Mouse (Mus musculus): ENCODE results near the gene Iqsec1. TPM values are rescaled to one million over a fixed set of nuclear protein-coding genes. Genes with fewer than 3 reads are reported as not detected.

The Iqsec1 gene
- total RNA-seq, 2 experiments from 2014 or later = 137 to 174 TPM

- DNase-seq = no peak
- intact Hi-C loops (cut with DNase I) = no loop called here
Measured at GRCm38 (mm10) chr6:90761301-90762056, 227.0 kb downstream of the Iqsec1 start.

GRCm38 (mm10) chr6:90760886-90761285, 227.6 kb downstream of the Iqsec1 start:
- intact Hi-C loops (cut with DNase I) = no loop called here
- DNase-seq = no peak

- intact Hi-C loops (cut with DNase I) = no loop called here
Measured at GRCm38 (mm10) chr6:90759754-90760153, 228.7 kb downstream of the Iqsec1 start.

GRCm38 (mm10) chr6:90758155-90758554, 230.3 kb downstream of the Iqsec1 start:
- intact Hi-C loops (cut with DNase I) = no loop called here
- no peak for DNase-seq

More at GRCm38 (mm10) chr6:90759754-90760153, 228.7 kb downstream of the Iqsec1 start:
- DNase-seq = peak; percentile 62

- DNase-seq = no peak
- intact Hi-C loops (cut with DNase I) = no loop called here
Measured at GRCm38 (mm10) chr6:90757427-90757883, 231.0 kb downstream of the Iqsec1 start.

- DNase-seq = no peak
Measured at GRCm38 (mm10) chr6:90756561-90756960, 231.9 kb downstream of the Iqsec1 start.

GRCm38 (mm10) chr6:90755613-90755941, 232.9 kb downstream of the Iqsec1 start:
- no peak for DNase-seq
- intact Hi-C loops (cut with DNase I) = no loop called here

More at GRCm38 (mm10) chr6:90756561-90756960, 231.9 kb downstream of the Iqsec1 start:
- intact Hi-C loops (cut with DNase I) = no loop called here

GRCm38 (mm10) chr6:90754927-90755612, 233.4 kb downstream of the Iqsec1 start:
- no peak for DNase-seq
- intact Hi-C loops (cut with DNase I) = no loop called here

- no peak for DNase-seq
- intact Hi-C loops (cut with DNase I) = no loop called here
Measured at GRCm38 (mm10) chr6:90754093-90754492, 234.4 kb downstream of the Iqsec1 start.

GRCm38 (mm10) chr6:90753656-90754055, 234.8 kb downstream of the Iqsec1 start:
- intact Hi-C loops (cut with DNase I) = no loop called here
- DNase-seq = no peak

GRCm38 (mm10) chr6:90751624-90752023, 236.9 kb downstream of the Iqsec1 start:
- intact Hi-C loops (cut with DNase I) = no loop called here
- DNase-seq = no peak

GRCm38 (mm10) chr6:90750091-90750490, 238.4 kb downstream of the Iqsec1 start:
- intact Hi-C loops (cut with DNase I) = no loop called here
- DNase-seq = no peak

- intact Hi-C loops (cut with DNase I) = no loop called here
- DNase-seq = no peak
Measured at GRCm38 (mm10) chr6:90749414-90749937, 239.0 kb downstream of the Iqsec1 start.

GRCm38 (mm10) chr6:90748976-90749375, 239.5 kb downstream of the Iqsec1 start:
- DNase-seq = no peak
- intact Hi-C loops (cut with DNase I) = no loop called here

- DNase-seq = peak; percentile 49
- intact Hi-C loops (cut with DNase I) = no loop called here
Measured at GRCm38 (mm10) chr6:90746331-90746864, 242.1 kb downstream of the Iqsec1 start.

GRCm38 (mm10) chr6:90745401-90746198, 242.9 kb downstream of the Iqsec1 start:
- DNase-seq = no peak
- intact Hi-C loops (cut with DNase I) = no loop called here

GRCm38 (mm10) chr6:90742453-90742852, 246.0 kb downstream of the Iqsec1 start:
- no peak for DNase-seq
- intact Hi-C loops (cut with DNase I) = no loop called here

GRCm38 (mm10) chr6:90741717-90742116, 246.8 kb downstream of the Iqsec1 start:
- DNase-seq = no peak
- intact Hi-C loops (cut with DNase I) = no loop called here

- intact Hi-C loops (cut with DNase I) = no loop called here
- no peak for DNase-seq
Measured at GRCm38 (mm10) chr6:90741056-90741420, 247.4 kb downstream of the Iqsec1 start.

- intact Hi-C loops (cut with DNase I) = no loop called here
- DNase-seq = no peak
Measured at GRCm38 (mm10) chr6:90740348-90741055, 248.0 kb downstream of the Iqsec1 start.
